Mouse (Mus musculus) B cell, adult 2 months (primary cell): ENCODE data around the gene Srrm4.
"Not testable (repeated sequence)": the region's sequence is repeated elsewhere in the genome, so short reads cannot be mapped to it uniquely, and the experiment has no call there.

Source experiments
- DNase-seq, 2 experiments: peaks; one replicate each; pipeline ENCODE4 v3.0.0; 2022

Gene Srrm4

GRCm38 (mm10) chr5:116438328-116438727, 153.3 kb downstream of the Srrm4 start:
- DNase-seq: no peak

- DNase-seq: no peak
These were observed 155.5 kb downstream of the Srrm4 start for GRCm38 (mm10) chr5:116436117-116436516.

DNA sequence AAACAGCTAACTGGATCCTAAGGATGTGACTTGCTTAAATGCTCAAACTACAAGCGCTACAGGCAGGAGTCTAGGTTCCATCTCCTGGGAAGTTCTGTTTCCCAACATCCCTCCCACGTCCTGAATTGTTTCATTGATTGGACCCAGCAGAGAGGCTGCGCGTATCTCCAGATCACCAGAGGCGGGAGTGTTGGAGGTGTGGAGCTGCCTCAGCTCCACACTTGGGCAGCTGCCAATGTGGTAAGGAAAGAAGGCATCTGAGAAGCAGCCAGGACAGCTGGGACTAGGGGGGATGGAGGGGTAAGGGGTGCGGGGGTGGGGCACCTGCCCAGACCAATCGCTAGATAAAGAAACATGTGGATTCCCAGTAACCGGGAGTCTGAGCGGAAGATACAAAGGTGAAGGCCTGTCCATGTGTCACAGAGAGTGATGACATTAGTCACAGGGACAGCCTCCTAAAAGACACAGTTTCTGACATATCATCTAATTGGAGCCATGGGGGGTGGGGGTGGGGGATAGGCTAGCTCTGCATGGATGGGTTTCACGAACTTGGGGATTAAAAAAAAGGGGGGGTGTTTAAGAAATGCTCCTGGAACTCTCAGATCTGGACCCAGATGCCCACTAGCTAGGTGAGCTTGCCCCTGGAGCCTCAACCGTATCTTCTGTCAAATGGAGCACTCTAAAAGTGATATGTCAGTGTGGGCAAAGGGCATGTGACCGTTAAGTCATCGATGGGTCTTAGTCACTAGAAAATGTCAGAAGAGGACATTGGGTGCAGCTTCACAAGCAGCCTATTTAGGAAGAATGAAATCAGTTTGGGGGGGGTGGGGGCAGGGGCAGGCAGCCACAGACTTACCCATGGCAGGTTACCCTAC, 156.4 kb downstream of the Srrm4 start:
- no peak for DNase-seq

DNA sequence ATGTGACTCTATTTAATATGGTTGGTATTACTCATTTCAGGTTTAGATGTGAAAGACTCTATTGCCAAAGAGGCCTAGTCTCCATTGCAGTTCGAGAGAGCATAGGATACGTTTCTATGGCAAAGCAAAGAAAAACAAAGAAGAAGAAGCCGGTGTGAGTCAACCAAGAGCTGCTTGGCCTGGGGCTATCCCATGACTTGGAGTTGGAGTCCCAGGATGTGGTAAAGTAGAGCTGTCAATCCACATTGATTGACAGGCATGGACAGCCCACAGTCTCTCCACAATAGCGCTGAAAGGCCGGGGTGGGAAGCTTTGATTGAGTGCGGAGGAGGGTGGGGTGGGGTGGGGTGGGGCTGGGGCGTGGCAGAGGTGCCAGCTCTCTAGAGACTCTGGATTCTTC, 158.7 kb downstream of the Srrm4 start:
- DNase-seq: no peak

- DNase-seq: no peak
These were observed 164.9 kb downstream of the Srrm4 start for GRCm38 (mm10) chr5:116426701-116427100.

DNA sequence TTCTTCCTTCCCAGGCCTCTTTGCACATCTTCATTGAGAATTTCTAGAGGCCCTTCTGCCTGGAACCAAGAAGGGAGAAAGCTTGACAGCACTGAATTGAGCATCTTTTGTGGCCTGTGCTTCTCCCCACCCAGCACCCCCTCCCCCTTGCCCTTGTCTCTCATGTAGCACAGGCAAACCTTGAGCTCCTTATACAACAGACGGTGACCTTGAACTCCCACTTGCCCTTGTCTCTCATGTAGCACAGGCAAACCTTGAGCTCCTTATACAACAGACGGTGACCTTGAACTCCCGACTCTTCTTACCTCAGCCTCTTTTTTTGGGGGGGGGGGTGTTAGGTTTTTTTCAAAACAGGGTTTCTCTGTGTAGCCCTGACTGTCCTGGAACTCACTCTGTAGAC, 165.9 kb downstream of the Srrm4 start:
- DNase-seq: not testable (repeated sequence)

DNA sequence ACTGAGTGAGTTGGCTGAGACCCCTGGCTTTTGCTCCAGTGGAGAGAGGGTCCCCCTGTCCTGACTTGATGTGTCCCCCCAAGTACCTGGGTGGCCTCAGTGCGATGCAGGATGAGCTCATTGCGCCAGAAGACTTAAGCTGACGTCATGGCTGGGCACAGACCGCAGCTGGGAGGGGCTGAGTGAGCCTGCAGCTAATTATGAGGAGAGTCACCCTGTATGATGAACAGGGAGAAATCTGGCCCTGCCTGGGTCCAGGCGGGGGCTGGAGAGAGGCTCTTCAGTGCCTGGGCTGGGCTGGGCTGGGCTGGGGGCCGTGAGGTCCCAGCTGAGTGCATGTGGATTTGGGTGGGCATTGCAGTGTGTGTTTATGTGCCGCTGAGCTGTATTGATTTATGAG, 166.3 kb downstream of the Srrm4 start:
- DNase-seq: no peak

DNA sequence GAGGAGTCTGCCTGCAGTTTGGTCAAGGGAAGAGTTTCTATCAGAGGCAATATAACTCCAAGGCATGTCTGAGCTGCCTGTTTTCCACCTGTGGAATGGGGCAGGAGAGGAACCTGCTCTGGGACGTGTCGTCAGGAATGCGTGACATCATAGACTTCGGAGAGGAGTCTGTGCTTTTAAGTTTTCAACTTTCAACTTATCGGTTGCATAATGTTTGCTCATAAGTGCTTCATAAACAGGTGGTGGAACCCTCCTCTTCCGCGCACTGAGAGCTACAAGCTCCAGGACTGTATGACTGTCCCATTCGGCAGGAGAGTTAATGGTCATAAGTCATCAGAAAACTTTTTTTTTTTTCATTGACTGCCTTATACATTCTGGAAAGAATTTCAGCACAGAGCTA, 167.9 kb downstream of the Srrm4 start:
- no peak for DNase-seq

- no peak for DNase-seq
These were observed 168.9 kb downstream of the Srrm4 start, which contains the start of gene Hspb8 for GRCm38 (mm10) chr5:116422699-116423201. Hspb8 (minus strand) TSS chr5:116422864.

- DNase-seq: no peak
These were observed 169.7 kb downstream of the Srrm4 start for GRCm38 (mm10) chr5:116421791-116422481.

DNA sequence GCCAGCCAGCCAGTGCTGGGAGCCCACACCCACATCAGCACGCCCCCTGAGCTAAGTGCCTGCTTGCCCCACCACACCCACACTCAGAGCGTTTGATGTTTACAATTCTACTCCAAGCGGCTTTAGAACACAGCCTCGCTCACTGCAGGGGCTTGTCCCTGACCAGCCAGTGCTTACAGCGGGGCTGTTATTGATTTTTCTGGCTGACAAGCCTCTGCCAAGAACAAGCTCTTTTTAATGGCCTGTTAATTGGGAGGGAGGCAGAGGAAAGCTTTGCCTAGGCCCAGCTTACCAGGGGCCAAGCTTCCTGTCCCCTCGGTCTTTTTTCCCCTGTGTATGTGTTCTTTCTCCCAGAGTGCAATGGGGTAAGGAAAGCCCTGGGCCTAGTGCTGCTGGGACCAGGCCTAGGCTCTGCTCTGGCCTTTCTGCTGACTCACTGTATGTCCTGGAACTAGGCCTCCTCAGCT, 170.8 kb downstream of the Srrm4 start:
- DNase-seq: no peak

GRCm38 (mm10) chr5:116420213-116420612, 171.4 kb downstream of the Srrm4 start:
- no peak for DNase-seq

DNA sequence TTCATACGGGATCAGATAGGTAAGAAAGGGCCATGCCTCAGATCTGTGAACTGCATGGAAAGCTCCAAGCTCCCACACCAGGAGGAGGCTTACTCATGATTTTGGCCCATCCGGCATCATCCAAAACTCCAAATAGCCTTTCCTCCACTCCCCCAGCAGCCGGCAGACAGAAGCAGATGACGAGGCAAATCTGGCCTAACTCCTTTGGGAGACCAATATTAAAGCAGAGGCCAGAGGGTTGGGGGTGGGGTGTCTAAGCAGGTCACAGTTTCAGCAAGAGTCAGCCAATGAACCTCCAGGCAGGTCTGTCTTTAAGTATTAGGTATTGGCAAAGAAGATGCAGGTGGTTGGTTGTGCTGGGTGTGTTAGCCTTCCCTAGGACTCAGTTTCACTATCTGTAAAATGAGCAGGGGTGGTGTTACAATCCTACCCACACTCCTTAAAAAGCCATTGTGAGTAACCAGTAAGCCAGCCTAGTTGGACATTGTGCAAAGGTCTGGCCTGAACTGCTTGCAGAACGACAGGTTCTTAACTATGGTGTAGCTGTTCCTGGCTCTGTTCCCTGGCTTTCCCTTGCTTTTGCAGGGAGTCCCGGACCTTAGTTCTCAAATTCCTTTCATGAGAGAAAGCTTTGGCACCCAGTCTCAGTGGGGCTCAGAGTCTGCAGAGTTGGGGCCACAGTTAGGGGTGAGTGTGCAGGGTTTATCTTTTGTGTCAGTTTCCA, 172.1 kb downstream of the Srrm4 start:
- DNase-seq: no peak

GRCm38 (mm10) chr5:116416208-116416607, 175.4 kb downstream of the Srrm4 start:
- DNase-seq: no peak

DNA sequence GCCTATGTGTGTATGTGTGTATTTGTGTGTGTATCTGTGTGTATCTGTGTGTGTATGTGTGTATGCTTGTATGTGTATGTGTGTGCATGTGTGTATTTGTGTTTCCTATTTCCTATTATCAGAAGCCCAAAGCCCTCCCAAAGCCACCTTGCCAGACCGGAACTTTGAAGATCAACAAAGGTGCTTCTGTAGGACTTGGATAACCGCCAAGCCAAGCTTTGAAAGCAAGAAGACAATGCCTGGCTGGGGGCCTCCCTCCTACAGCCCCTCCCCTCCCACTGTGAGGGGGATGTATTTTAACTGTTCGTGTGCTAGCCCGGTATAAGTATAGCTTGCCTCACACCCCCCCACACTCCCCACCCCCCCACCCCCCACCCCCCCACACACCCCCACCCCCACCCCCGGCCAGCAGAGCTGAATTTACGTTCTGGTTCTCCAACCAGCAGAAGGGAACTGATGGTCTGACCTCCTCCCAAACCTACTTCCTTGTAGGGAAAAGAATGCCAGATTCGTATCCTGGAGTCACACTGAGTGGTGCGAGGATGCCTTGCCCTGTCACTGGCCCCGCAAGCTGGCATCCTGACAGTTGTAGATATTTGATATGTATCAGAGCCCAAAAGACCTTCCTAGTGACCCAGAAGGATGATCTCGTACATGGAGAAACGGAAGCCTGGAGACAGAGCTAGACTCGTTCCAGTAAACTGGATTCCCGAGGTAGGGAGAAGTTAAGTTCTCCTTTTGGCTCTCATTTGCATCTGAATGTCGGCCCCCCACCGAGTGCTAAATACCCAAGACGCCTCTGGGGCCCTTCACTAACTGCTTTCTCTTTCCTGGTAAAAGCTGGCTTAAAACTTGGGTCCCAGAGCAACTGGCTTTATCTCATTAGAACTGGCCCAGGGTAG, 181.7 kb downstream of the Srrm4 start:
- no peak for DNase-seq

DNA sequence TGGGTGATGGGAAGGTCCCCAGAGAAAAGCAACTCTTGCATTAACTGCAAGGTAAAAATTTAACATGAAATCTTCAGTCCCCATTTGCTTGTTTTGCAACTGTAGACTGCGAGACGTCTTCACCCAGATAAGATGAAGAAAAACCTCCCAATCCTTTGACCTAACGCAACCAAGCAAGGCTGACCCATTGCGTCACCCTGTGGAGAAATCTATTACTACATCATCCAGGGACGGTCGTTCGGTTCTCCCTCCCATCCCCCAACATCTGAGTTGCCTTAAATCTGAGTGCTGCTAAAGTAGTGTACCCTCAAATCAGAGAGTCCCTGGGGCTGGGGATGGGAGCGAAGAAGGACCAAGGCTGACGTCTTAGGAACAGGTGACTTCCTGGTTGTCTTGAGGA, 182.7 kb downstream of the Srrm4 start:
- no peak for DNase-seq

DNA sequence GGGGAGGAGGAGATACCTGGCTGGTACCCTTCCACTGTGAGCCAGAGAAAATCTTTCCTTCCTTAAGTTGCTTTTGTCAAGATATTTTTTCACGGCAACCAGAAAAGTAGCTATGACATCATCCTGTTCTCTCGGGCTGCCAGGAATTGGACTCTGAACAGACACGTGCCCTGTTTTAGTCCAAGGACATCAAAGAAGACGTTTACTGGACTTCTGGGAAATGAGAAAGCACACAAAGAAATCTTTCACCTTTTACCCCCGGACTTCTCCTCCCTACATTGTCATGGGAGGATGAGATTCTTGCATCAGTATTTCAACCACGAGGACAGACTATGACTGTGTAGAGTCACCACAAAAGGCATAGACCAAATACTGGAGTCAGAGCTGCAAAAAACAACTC, 183.7 kb downstream of the Srrm4 start:
- DNase-seq: no peak

DNA sequence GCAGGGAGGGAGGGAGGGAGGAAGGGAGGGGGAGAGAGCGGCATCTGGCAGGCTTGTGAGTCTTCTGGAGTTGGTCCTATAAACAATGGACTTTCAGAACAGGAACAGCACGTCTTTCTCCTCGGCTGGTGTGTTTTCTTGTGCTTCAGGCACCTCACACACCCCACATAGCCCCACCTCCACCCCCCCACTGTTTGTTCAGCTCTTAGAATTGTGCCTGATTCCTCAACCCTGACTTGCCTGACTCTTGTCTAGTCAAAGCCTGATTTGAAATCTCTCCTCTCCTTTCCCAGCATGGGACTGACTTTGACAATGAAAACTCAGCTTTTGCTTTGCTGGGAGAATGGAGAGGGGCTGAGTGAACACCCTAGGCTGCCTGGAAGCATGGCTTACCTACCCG, 184.3 kb downstream of the Srrm4 start:
- DNase-seq: no peak

- no peak for DNase-seq
These were observed 185.1 kb downstream of the Srrm4 start for GRCm38 (mm10) chr5:116406507-116406906.

- DNase-seq: no peak
These were observed 185.7 kb downstream of the Srrm4 start for GRCm38 (mm10) chr5:116405934-116406333.

DNA sequence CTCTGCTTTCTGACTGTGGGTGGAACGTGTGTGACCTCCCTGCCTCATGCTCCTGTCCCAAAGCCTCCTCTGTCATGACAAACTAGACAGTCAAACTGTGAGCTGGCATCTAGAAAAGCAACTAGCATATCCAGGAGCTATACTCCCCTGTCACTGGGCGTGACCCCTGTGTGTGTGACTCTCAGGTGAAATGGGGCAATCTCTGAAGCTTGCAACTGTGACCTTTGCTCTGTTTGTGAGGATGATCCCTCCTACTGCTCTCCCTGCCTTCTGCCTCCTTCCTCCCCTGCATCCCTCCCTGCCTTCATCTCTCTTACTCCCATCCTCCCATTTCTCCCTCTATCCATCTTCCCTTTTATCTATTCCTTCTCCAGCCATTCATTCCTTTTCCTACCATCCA, 187.6 kb downstream of the Srrm4 start:
- no peak for DNase-seq

DNA sequence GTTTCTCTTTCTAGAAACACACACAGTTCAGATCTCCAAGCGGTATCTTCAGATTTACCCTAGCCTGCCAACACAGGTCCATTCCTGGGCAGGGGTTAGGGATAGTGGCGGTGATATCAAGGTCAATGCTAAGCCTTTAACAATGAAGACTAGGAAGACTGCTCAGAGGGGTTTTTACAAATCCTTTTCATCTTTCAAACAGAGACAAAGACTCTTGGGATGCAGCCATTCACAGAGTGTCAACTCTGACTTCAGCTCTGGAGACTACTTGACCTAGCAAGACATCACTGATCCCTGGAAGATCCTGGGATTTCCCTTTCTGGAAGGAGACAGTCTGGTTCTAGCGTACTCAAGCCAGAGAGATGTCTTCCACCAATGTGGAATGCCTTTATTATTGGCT, 190.8 kb downstream of the Srrm4 start:
- DNase-seq: no peak
